Comparison of ENCODE assay signal across 19 mouse cellular contexts in the genomic region with DNA sequence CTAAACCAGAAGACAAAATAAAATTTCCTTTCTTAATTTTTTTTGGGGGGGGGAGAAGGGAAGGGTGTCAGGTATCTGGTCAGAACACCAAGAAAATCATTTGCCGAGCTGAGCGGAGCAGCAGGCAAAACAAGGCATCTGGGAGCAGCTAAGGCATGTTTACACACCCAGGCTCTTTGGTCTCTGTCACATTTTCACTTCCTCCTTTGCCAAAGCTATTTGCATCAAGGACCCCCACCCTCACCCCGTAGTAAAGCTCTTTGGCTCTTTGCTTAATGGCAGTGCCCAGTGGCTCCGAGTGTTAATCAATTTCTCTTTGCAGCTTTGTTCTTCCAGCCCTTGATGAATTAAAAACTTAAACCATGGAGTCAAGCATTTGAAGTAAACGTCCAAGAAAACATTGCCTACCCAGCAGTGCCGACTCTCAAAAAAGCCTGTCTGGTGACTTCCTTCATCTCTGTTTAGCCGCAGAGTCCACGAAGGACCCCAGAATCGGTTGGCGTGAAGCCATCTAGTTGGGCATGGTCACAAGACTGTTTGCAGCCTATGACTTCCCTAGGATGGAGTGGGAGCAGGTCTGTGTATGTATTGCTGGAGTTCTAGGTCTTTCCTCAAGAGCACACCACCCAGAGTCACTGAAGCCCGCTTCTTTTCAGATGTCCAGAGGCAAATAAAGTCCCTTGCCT. TPM values are rescaled to one million over a fixed set of nuclear protein-coding genes. Genes with fewer than 3 reads are reported as not detected.
DNase-seq lines count a peak whose midpoint lies in the region; ATAC-seq and TF ChIP-seq lines count a peak whose summit lies in the region.
"Had no signal": no experiment of that assay in that cellular context is flagged by ENCODE, and none has a peak within 500 bp of the region (broad histone marks: within the 10 kb centered on the region; RNA-seq: fewer than 3 reads in every experiment).

No protein-coding gene starts in this region.

- ATAC-seq in hindbrain, postnatal 0 days, result no peak
- no peak for ATAC-seq in hindbrain, embryonic 16.5 days
- peak; percentile 54; the same call in 1 of the 2 replicates for ATAC-seq in megakaryocyte progenitor cell, adult 5-6 weeks (replicated peaks; ENCODE audit: poor library complexity)
- ATAC-seq: Patski had no signal

- peak; percentile 6 for DNase-seq in hindbrain, postnatal 0 days (ENCODE audit: low spot score)
- DNase-seq in right cerebral cortex, adult 18-20 months, result peak; percentile 0
- no peak for DNase-seq in right cerebral cortex, postnatal 36 days (ENCODE audit: low spot score in 2 of 2)
- peak; percentile 19 for DNase-seq in thymus, postnatal 4 days
- DNase-seq in urinary bladder, adult 18-20 months (ENCODE audit: low spot score in 2 of 2), result no peak
- no peak for DNase-seq in embryo, embryonic 9.5 days (ENCODE audit: extremely low spot score)
- DNase-seq: adrenal gland, adult 8-10 months; cerebellum, adult 11 months; gastrocnemius, postnatal 14 days; liver, embryonic 13.5 days had no signal

- H3K9me3 ChIP-seq in hindbrain, postnatal 0 days (ENCODE audit: low read length), result no peaks in the 10 kb centered on the region
- H3K9me3 ChIP-seq in hindbrain, embryonic 16.5 days (ENCODE audit: control insufficient read depth, low read length), result no peaks in the 10 kb centered on the region
- H3K9me3 ChIP-seq: embryonic facial prominence, embryonic 13.5 days; forebrain, embryonic 12.5 days; kidney, embryonic 15.5 days; liver, embryonic 13.5 days; midbrain, embryonic 10.5 days; stomach, embryonic 15.5 days had no signal

- H3K27me3 ChIP-seq in hindbrain, postnatal 0 days (ENCODE audit: insufficient read depth, low read length), result no peaks in the 10 kb centered on the region
- H3K27me3 ChIP-seq in hindbrain, embryonic 16.5 days (replicated peaks; ENCODE audit: control insufficient read depth, insufficient read depth, low read length), result no peaks in the 10 kb centered on the region
- H3K27me3 ChIP-seq: kidney, embryonic 15.5 days; liver, embryonic 13.5 days; stomach, embryonic 15.5 days had no signal

- no peaks in the 10 kb centered on the region for H3K4me1 ChIP-seq in hindbrain, postnatal 0 days (ENCODE audit: insufficient read depth, low read length)
- no peaks in the 10 kb centered on the region for H3K4me1 ChIP-seq in hindbrain, embryonic 16.5 days (ENCODE audit: control insufficient read depth, insufficient read depth, low read depth, low read length)
- H3K4me1 ChIP-seq: embryonic facial prominence, embryonic 13.5 days; forebrain, embryonic 12.5 days; kidney, embryonic 15.5 days; liver, embryonic 13.5 days; midbrain, embryonic 10.5 days; stomach, embryonic 15.5 days had no signal

- 67% methylated on average over 11 of the region's 11 CpGs for WGBS in hindbrain, postnatal 0 days
- WGBS in hindbrain, embryonic 16.5 days, result 65% methylated on average over 11 of the region's 11 CpGs

- no peak overlapping the region for H3K4me3 ChIP-seq in hindbrain, postnatal 0 days (ENCODE audit: low read length)
- no peak overlapping the region for H3K4me3 ChIP-seq in hindbrain, embryonic 16.5 days (ENCODE audit: low read length)
- H3K4me3 ChIP-seq: embryonic facial prominence, embryonic 13.5 days; forebrain, embryonic 12.5 days; kidney, embryonic 15.5 days; liver, embryonic 13.5 days; midbrain, embryonic 10.5 days; stomach, embryonic 15.5 days had no signal

- no peak for TF ChIP-seq CTCF in hindbrain, postnatal 0 days (IDR thresholded peaks at IDR 0.05; ENCODE audit: low read depth)

- H3K9ac ChIP-seq in hindbrain, postnatal 0 days (replicated peaks; ENCODE audit: low read length), result no peak overlapping the region
- no peak overlapping the region for H3K9ac ChIP-seq in hindbrain, embryonic 16.5 days (ENCODE audit: low read depth, low read length)
- H3K9ac ChIP-seq: embryonic facial prominence, embryonic 13.5 days; forebrain, embryonic 12.5 days; hindbrain, embryonic 14.5 days; kidney, embryonic 15.5 days; liver, embryonic 13.5 days; stomach, embryonic 15.5 days had no signal

- H3K4me2 ChIP-seq in hindbrain, postnatal 0 days (ENCODE audit: low read depth, low read length), result no peak overlapping the region
- H3K4me2 ChIP-seq in hindbrain, embryonic 16.5 days (ENCODE audit: low read length), result no peak overlapping the region
- H3K4me2 ChIP-seq: embryonic facial prominence, embryonic 13.5 days; forebrain, embryonic 12.5 days; hindbrain, embryonic 14.5 days; kidney, embryonic 15.5 days; liver, embryonic 13.5 days; stomach, embryonic 15.5 days had no signal

- H3K27ac ChIP-seq in hindbrain, postnatal 0 days, result no peak overlapping the region
- no peak overlapping the region for H3K27ac ChIP-seq in hindbrain, embryonic 16.5 days (ENCODE audit: low read depth, low read length)
- H3K27ac ChIP-seq: embryonic facial prominence, embryonic 13.5 days; forebrain, embryonic 12.5 days; hindbrain, embryonic 14.5 days; kidney, embryonic 15.5 days; liver, embryonic 13.5 days; midbrain, embryonic 10.5 days; stomach, embryonic 15.5 days had no signal

- no peaks in the 10 kb centered on the region for H3K36me3 ChIP-seq in hindbrain, postnatal 0 days (ENCODE audit: insufficient read depth, low read length)
- H3K36me3 ChIP-seq in hindbrain, embryonic 16.5 days (ENCODE audit: control insufficient read depth, insufficient read depth, low read length), result no peaks in the 10 kb centered on the region
- H3K36me3 ChIP-seq: embryonic facial prominence, embryonic 13.5 days; forebrain, embryonic 12.5 days; kidney, embryonic 15.5 days; liver, embryonic 13.5 days; midbrain, embryonic 10.5 days; stomach, embryonic 15.5 days had no signal

RNA-seq across cellular contexts. Expression of a gene that starts 35.2 kb away (rescaled TPM):
- total RNA-seq in hindbrain, postnatal 0 days (2014; rRNA removed), result 22.6 and 27.3 TPM in 2 replicates
- 8.8 and 10.3 TPM in 2 replicates for polyA plus RNA-seq in hindbrain, postnatal 0 days (2015; fragmentation: Nextera tagmentation; extraction: Ambion mirVana)
- 11.2 and 13.4 TPM in 2 replicates for polyA plus RNA-seq in hindbrain, embryonic 16.5 days (2015; fragmentation: Nextera tagmentation; extraction: Ambion mirVana)
- 35.3 and 42.7 TPM in 2 replicates for total RNA-seq in megakaryocyte progenitor cell, adult 5-6 weeks (2015)
- 24.7 and 29.1 TPM in 2 replicates for total RNA-seq in megakaryocyte progenitor cell, adult 5-6 weeks (2017)

Comparison
In these comparisons a context has a peak if more than half of its experiments do, and no peak if none do; other contexts are left out.
1. DNase-seq: peak in hindbrain, postnatal 0 days (single experiment), right cerebral cortex, adult 18-20 months (single experiment) and thymus, postnatal 4 days (single experiment); none in right cerebral cortex, postnatal 36 days (0 of 2), urinary bladder, adult 18-20 months (0 of 2) and embryo, embryonic 9.5 days (single experiment).